Mouse (Mus musculus): ENCODE results near the gene Pih1d2.

The Pih1d2 gene

DNA sequence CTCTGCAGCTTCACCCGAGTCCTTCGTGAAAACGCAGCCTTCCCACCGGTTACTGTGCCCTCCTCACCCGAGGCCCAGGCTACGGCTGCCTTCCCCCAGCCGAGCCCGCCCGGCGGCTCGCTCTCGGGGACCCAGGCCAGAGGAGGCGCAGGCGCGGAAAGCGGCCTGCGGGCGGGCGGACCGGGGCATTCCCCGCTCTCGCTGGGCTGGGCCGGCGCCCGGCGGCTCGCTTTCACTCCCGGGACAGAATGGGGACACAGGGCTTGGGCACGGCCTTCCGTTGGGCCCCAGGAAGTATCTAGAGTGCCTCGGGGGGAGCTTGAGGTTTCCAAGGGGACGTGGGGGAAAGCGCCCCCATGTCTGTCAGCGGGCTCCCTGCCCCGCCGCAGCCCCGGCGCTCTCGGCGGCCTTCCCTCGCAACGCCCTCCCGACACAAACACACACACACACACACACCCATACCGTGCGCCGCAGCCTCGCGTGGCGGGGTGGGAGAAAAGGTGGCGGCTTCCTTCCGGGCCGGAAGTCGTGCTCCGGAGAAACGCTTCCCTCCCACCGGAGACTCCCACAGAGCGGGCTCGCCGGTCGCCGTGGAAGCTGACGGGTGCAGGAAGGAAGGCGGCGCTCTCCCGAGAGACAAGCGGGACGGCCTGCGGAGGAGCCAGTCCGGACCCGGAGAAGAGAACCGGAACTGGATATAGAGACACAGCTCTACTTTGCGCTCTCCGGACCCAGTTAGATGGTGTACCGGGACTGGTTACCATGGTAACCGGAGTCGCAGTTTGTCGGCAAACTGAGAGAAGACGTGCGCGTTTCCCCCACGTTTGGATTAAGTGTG lies at the start of gene Pih1d2, which contains the start of gene Nkapd1:
TSS of gene Pih1d2 (plus strand) at position 556 of the 838 bp plus-strand sequence.
TSS of gene Nkapd1 (minus strand) at position 699 of the 838 bp plus-strand sequence.
- peak; percentile 88 for DNase-seq (ENCODE audit: low spot score)

DNA sequence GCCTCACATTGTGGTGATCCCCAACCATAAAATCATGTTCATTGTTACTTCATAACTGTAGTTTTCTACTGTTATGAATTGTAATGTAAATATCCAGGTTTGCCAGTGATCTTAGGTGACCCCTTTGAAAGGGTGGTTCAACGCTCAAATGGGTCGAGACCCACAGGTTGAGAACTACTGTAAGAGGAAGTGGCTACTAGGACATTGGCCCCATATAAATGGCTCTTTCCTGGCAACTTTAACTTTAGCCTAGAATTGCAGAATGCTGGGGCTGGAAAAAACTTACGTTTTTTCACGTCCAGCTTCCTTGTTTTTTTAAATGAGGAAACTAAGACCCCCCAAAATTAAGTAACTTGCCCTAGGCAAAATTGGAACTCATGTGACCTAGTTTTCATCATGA lies 49.7 kb upstream of the Pih1d2 start:
- no peak for DNase-seq (ENCODE audit: low spot score)

DNA sequence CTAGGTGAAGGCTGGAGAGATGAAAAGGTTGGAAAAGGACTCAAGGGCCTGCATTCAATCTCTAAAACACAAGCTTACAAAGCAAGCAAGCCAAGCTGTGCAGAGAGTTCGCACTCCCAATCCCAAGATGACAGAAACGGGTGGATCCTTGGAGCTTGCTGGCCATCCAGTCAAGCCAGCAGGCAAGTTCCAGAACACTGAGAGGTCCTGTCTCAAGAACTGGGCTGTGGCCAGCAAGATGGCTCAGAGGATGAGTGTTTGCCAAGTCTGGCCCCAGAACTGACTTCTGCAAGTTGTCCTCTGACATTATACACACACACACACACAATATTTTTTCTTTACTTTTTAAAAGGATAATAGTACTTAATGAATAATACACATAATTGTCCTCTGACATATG lies 49.2 kb upstream of the Pih1d2 start:
- no peak for DNase-seq (ENCODE audit: low spot score)

DNA sequence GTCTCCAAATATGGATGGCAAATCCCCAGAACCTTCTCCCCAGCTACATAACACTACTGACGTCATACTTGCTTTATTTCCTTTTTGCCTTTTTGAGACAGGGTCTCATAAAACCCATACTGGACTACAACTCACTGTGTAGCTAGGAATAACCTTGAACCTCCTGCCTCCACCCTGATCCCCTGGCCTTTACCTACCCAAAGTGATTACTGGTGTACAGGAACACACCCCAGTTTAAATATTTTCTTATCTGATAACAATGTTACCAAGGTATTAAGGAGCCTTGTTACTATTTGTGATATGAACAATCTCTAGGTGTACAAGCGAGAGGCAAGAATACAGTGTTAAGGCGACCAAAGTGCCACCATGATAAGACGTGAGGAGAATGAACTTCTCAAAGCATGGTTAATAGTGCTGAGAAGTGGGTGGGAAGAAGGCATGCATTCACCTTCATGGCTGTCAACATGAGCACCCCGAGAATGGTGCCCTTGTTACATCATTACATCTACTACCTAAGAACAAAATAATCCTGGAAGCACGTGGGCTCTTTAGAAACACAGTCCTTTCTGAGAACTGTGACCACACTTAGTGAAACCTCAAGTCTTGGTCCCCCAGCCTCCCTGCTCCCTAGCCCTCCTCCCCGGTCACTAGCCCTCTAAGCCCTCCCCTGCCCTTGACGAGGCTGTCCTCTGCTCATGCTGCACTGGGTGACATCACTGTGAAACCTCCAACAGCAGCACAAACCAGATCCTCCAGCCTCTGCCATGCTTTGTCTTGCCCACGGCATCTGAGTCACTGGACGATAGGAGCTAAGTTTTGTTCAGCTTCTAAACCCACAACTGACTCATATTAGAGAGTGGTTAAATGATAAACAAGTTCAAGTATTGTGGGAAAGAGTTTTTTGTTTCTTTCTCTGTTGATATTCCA lies 47.3 kb upstream of the Pih1d2 start:
- DNase-seq (ENCODE audit: low spot score), result no peak

DNA sequence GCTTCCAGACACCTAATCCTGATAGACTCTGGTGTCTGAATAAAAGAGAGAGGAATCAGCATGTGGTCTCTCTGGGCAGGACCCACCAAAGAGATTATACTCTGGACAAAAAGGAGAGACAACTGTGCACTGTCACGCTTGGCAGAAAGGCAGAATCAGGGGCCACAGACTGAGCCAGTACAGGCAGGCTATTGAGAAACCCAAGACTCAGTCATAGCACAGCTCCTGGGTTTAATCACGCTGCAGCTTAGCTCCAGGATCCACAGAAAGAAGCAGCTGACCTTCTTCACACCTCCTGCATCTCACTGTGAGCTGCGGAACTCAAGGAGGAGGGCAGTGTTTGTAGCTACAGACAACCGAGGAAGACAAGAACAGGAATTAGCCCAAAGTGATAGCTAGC lies 36.8 kb upstream of the Pih1d2 start:
- no peak for DNase-seq (ENCODE audit: low spot score)

DNA sequence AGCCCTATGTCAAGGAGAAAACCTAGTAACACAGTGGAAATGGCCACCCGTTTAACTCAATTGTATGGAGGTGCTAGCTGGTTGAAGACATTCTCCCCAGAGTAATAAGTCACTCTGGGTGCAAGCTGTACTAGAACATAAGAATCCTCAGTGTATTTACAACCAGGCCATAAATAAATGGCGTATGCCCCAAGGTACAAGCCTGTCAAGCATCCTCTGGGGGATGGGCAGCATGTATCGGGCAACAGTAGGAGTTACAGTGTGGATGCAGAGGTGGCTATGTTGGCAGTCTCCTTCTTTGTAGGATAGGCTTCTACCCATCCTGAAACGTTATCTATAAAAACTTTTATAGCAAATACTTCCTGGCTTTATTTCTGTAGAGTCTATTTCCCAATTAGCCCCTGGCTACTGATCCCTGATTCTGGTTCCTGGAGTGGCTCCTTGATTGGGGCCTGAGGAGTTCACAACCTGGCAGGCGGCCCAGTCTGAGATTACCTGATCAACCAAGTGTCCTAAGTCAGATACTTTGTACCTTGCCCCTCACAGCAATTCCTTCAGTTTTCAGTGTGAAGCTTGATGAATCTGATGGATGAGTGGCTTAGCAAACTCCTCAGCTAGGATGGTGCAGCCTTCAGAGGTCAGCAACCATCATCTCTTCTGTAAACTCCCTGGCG lies 31.8 kb upstream of the Pih1d2 start:
- DNase-seq (ENCODE audit: low spot score), result no peak

DNA sequence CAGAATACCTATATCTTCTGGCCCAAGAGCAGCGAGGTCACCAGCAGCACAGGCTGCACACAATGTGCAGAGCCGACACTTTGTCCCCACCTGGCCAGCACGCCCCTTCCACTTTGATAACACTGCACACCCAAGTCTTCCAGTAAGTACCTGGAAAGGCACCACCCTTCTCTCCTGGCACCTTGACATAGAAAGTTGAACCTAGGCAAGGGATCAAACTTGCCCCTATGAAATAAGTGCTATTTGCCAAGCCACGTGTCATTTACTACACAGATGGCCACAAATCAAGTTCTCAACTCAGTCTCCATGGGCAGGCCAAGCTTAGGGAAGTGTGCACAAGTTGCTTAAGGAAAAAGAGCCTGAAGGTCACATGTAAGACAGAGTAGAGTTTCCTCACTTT lies 30.2 kb upstream of the Pih1d2 start:
- no peak for DNase-seq (ENCODE audit: low spot score)

DNA sequence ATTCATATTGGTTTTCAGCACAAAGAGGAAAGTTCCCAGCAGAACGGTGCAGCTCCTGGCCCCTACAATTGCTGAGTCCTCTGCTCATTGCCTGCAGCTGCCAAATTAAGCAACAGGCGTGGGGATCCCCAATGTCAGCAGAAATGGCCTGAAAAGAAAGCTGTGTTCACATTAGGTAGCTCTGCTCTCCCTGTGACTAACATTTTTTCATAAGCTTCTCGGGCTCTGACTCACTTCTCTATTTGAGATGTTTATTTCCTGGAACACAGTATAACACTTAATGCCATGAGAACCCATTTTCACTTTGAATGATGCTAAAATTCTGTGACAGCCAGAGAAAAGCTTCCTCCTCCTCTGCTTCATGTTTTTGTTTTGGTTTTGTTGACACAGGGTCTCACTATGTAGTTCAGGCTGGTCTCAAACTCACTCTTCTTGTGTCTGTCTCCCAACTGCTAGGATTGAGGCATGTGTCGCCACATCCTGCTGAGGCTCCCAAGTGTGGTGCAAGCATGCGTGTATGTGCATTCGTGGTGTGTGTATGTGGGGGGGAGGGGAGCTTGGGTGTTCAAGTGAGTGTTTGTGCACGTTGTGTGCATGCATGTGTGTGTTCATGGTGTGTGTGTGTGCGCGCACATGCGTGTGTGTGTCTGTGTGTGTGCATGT lies 26.1 kb upstream of the Pih1d2 start:
- DNase-seq (ENCODE audit: low spot score), result no peak

DNA sequence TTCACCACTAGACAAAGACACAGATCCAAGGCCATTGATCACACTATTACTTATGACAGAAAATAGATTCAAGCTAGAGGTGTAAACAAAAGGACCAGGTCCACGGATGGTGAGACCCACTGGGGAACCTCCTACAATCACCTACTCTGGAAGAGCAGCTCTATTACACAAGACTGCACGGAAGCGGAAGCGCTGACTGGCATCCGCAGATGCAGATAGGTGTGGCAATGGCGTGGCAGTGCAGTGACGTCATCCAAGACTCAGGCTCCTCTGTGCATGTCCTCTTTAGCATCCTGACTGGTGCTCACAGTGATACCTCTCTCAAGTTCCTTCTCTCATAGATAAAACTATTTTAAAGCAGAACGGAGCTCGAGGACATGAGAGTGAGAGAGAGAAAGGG lies 24.2 kb upstream of the Pih1d2 start:
- DNase-seq (ENCODE audit: low spot score), result no peak

DNA sequence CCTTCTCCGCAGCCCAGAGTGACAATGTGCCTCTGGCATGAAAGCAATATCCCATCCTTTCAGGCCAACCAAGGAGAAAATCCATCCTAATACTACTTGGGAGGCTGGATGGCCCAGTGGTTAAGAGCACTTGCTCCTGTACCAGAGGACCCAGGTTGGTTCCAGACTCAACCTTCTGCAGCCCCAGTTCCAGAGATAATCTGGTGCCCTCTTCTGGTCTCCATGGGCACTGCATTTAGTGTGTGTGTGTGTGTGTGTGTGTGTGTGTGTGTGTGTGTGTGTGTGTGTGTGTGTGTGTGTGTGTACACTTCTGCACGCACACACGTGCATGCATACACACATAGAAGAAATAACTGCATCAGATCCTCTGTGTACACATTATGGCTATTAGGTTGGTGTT lies 23.6 kb upstream of the Pih1d2 start:
- peak; percentile 50 for DNase-seq (ENCODE audit: low spot score)

DNA sequence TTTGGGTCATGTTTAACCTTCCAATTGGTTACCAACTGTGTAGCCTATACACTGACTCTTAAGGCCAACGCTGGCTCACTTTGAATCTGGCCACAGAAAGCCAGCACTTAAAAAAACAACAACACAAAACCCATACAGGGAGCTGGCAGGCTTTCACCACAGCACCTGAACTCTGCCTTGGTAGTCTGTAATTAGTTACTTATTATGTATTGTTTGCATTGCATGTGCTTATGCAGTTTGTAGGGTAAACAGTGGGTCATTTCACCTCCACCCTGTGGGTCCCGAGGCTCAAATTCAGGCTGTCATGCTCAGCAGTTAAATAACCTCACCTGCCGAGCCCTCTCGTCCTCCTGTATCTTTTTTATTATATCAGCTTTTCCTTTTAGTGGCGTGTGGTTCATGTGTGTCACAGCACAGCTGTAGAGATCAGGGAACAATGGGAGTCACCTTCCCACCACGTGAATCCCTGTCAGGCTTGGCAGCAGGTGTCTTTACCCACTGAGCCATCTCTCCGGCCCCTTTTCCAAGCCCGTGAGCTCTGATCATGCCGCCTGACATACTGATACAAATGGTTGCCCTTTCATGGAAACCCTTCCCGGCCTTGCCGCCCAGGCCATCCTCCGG lies 22.2 kb upstream of the Pih1d2 start:
- no peak for DNase-seq (ENCODE audit: low spot score)

DNA sequence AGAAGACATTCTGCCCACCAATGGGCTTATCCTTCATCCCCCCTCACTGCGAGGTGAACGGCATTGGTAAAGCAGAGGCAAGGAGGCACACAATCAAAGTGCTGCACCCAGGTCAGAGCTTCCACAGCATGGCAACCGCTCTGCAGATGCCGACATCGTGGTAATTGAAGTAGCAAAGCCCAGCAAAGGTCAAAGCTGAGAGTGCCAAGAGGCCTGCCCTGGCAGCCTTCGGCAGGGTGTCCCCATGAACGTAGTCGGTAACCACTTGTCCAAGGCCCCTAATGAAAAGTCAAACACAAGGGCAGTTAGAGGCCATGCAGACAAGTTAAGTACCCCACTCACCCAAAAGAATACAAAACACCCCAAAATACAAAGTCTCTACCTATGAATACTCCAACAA lies 20.1 kb upstream of the Pih1d2 start:
- no peak for DNase-seq (ENCODE audit: low spot score)

DNA sequence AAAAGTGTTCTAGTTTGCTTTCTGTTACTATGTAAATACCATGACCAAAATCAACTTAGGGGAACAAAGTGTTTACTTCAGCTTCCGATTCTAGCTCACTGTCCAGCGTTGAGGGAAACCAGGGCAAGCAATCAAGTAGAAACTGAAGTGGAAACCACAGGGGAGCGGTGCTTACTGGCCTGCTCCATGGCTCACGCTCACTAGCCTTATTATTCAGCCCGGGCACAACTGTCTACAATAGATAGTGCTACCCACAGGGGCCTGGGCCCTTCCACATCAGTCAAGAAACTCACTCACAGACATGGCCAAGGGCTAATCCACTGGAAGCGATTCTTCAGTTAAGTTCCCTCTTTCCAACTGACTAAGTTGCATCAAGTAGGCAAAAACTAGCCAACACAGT lies 15.6 kb upstream of the Pih1d2 start:
- DNase-seq (ENCODE audit: low spot score), result no peak

DNA sequence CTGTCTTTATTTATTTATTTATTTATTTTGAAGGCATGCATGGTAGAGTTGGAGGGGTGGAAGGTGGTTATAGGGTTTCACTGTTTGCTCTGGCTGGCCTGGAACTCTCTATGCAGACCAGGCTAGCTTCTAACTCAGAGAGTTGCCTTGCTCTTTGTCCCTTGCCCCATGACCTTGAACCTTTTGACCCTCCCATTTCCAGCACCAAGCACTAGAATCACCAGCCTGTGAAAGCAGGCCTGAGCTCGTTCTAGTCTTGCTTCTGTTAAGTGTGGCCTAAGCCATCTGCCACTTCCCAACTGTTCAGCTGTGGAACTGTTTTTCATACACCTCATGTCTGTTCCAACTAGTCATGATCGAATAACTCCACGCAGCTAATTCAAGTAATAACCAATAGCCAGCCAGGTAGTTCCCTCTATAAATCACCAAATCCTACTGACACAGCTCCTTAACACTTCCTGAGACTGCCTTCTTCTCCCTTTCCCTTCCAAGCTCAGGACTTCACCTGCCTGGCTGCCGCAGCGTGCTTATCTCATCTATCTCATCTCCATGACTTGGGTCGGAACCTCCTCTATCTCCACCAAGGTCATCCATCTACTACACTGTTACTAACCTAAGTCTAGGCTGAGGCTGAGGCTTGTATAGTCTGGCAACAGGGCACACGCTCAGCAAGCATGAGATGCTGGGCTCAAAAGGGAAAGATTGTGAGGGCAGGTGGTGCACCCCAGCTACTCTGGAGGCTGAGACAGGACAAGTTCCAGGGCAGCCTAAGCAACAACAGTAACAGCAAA lies 14.9 kb upstream of the Pih1d2 start:
- DNase-seq (ENCODE audit: low spot score), result no peak

DNA sequence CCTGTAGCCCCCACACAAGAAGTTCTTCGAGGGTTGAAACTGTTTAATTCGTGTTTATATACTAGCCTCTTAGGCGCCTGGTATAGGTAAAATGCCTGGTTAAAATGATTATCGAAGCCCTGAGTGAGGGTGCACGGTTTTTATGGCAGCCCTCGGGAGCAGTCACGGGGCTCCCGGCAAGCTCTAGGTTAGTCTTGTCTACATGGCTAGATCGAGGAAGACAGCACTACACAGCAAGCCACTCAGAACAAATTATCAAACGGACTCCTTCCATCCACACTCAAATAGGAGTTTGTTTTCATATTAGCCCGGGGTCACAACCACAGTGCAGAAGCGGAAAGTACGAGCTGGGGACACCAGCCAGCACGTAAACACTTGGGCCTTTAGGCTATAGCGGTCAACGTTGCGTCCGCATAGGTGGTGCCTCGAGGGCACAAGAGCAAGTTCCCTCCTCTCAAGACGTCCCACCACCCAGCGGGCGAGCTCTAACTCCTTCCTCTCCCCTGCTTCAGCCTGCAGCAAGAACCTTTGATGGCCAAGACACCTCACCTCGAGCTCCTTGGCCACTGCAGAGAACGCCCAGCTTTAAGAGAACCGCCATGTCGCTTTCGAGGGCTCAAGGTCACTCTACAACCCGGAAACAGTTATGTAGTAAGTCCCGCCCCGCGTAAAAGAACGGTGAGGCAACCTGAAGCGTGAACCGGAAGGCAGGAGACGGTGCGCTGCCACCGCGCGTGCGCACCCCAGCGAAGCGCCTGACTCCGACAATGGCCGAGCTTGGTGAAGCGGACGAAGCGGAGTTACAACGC lies 13.7 kb upstream of the Pih1d2 start, which contains the start of the genes Sdhd and Timm8b:
TSS of gene Sdhd (minus strand) at position 624 of the 809 bp plus-strand sequence.
TSS of gene Timm8b (plus strand) at position 722 of the 809 bp plus-strand sequence.
- peak; percentile 91 for DNase-seq (ENCODE audit: low spot score)

DNA sequence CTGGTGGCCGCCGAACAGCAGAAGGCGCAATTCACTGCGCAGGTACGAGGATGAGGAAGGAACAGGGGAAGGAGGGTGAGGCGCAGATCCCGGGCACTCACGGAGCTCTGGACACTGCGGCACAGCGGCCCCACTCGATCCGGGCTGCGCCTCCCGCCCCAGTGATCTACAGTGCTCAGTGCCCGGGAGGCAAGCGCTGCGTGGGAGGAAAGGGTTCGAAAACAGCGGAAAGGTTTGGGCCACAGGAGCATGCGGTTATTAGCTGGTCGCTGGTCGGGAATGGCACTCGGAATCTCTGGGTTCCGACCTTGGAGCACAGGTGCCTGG lies 13.2 kb upstream of the Pih1d2 start:
- DNase-seq (ENCODE audit: low spot score), result no peak

DNA sequence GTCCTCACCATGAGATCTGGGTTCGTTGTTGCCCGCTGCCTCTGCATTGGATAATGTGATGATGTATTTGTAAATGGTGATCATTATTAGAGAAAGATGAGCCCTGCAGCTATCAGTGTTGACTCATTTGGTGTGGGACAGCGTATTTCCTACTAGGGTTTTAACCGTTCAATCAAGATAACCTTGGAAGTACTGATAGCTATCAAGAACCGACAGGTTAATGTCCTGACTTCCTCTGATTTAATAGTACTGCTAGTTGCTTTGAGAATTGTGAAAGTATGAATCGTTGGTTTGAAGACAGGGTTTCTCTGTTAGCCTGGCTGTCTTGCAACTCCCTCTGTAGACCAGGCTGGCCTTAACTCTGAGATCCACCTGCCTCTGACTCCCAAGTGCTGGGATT lies 12.8 kb upstream of the Pih1d2 start:
- no peak for DNase-seq (ENCODE audit: low spot score)

DNA sequence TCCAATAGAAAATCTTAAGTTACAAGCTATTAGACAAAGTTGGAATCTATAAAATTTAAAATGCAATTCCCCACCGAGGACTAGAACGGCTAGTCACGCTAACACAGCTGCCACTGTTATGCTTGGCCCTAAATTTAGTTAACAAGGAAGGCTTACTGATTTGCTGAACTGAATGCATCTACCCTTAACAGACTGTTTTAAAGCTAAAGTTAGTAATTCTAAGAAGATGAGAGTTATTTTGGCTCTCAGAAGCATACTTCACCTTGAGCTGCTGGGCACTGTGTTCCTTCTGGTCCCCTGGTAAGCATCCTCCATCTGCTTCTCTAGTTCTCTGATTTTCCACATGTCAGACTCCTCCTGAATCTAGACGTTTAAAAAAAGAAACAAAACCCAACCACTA lies 5.0 kb upstream of the Pih1d2 start:
- no peak for DNase-seq (ENCODE audit: low spot score)

DNA sequence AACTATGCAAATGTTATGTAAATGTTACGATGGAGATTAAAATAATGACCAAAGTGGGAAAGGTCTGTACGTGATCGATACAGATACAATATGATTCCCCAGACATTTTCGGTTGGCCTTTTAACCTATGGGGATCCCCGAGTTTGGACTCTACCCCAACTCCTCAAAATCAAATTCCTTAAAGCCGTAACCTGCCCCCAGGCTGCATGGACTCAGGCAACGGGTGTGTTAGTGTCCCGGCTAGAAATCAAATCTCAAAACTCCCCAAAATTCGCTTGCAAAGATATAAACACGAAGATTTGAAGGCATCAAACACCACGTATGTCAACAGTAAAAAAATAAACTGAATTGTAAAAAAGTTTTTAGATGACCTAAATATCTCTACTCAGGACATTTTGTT lies 960 bp upstream of the Pih1d2 start:
- no peak for DNase-seq (ENCODE audit: low spot score)

Measured in testis, postnatal 10 days (tissue).